ENCODE assay signal across 8 mouse cellular contexts in the genomic region with DNA sequence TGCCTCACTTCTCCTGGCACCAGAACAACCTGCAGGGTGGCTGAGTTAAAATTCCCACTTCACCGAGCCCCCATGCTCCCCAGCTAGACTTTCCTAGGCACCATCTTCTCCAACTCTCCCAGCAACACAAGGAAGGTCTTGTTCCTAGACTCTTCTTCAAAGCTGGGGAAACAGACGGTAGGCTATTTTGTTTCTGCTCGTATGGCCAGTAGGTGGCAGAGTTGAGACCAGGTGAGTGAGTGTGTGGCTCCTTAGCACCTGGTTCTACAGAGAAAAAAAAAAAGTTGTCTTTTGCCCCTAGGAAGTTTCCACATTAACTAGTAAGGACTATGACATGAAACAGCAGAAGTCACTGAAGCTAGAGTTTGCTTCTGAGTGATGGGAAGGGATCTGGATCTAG. TPM values are rescaled to one million over a fixed set of nuclear protein-coding genes. Genes with fewer than 3 reads are reported as not detected.
DNase-seq lines count a peak whose midpoint lies in the region; ATAC-seq lines count a peak whose summit lies in the region.
"Had no signal": no experiment of that assay in that cellular context is flagged by ENCODE, and none has a peak within 500 bp of the region (broad histone marks: within the 10 kb centered on the region; RNA-seq: fewer than 3 reads in every experiment).

No protein-coding gene starts in this region.

- H3K36me3 ChIP-seq in midbrain, embryonic 10.5 days = no peaks in the 10 kb centered on the region
- H3K36me3 ChIP-seq in midbrain, embryonic 16.5 days (ENCODE audit: control insufficient read depth, insufficient read depth, low read length) = no peaks in the 10 kb centered on the region
- H3K36me3 ChIP-seq in forebrain, embryonic 12.5 days (replicated peaks) = no peaks in the 10 kb centered on the region
- H3K36me3 ChIP-seq: midbrain, embryonic 12.5 days had no signal

- no peak overlapping the region for H3K4me2 ChIP-seq in midbrain, embryonic 16.5 days (ENCODE audit: low read length)
- H3K4me2 ChIP-seq in forebrain, embryonic 12.5 days = no peak overlapping the region
- H3K4me2 ChIP-seq: midbrain, embryonic 12.5 days had no signal

- H3K9me3 ChIP-seq in midbrain, embryonic 10.5 days (replicated peaks) = no peaks in the 10 kb centered on the region
- H3K9me3 ChIP-seq in midbrain, embryonic 16.5 days (replicated peaks; ENCODE audit: control insufficient read depth, low read length, poor library complexity, severe bottlenecking) = no peaks in the 10 kb centered on the region
- no peaks in the 10 kb centered on the region for H3K9me3 ChIP-seq in forebrain, embryonic 12.5 days
- H3K9me3 ChIP-seq: midbrain, embryonic 12.5 days had no signal

- H3K27me3 ChIP-seq in midbrain, embryonic 10.5 days (ENCODE audit: low read depth, poor library complexity, severe bottlenecking) = peaks cover 18% of the 10 kb centered on the region
- peaks cover 2% of the 10 kb centered on the region; the same call in 1 of the 2 replicates for H3K27me3 ChIP-seq in midbrain, embryonic 16.5 days (ENCODE audit: control insufficient read depth, insufficient read depth, low read depth, low read length)
- peaks cover 28% of the 10 kb centered on the region for H3K27me3 ChIP-seq in forebrain, embryonic 12.5 days

- no peak for ATAC-seq in midbrain, embryonic 16.5 days
- no peak for ATAC-seq in forebrain, embryonic 12.5 days (ENCODE audit: low FRiP score)

- H3K4me1 ChIP-seq in midbrain, embryonic 10.5 days = peaks cover 44% of the 10 kb centered on the region
- peaks cover 23% of the 10 kb centered on the region for H3K4me1 ChIP-seq in midbrain, embryonic 16.5 days (ENCODE audit: control insufficient read depth, insufficient read depth, low read length)
- H3K4me1 ChIP-seq in forebrain, embryonic 12.5 days = peaks cover 26% of the 10 kb centered on the region

- DNase-seq in midbrain, embryonic 10.5 days (ENCODE audit: low spot score) = peak; percentile 41
- DNase-seq in T-cell, adult 2 months (ENCODE audit: low spot score) = peak; percentile 46
- peak; percentile 35 to 42 for DNase-seq in cerebellum, postnatal 36 days
- DNase-seq in kidney, adult 9 months = peak; percentile 80
- DNase-seq in retina, embryonic 14.5 days (ENCODE audit: low spot score) = peak; percentile 63

- 8% methylated on average over 3 of the region's 3 CpGs for WGBS in midbrain, embryonic 10.5 days
- WGBS in midbrain, embryonic 16.5 days = 2% methylated on average over 3 of the region's 3 CpGs
- 7% methylated on average over 3 of the region's 3 CpGs for WGBS in forebrain, embryonic 12.5 days

- H3K4me3 ChIP-seq in midbrain, embryonic 10.5 days = no peak overlapping the region
- no peak overlapping the region for H3K4me3 ChIP-seq in midbrain, embryonic 16.5 days (ENCODE audit: low read depth, low read length)
- H3K4me3 ChIP-seq in forebrain, embryonic 12.5 days (replicated peaks) = no peak overlapping the region
- H3K4me3 ChIP-seq: midbrain, embryonic 12.5 days had no signal

- H3K27ac ChIP-seq in midbrain, embryonic 10.5 days (replicated peaks) = no peak overlapping the region
- no peak overlapping the region for H3K27ac ChIP-seq in midbrain, embryonic 16.5 days (ENCODE audit: low read length)
- no peak overlapping the region for H3K27ac ChIP-seq in forebrain, embryonic 12.5 days
- H3K27ac ChIP-seq: midbrain, embryonic 12.5 days had no signal

- no peak overlapping the region for H3K9ac ChIP-seq in midbrain, embryonic 16.5 days (ENCODE audit: low read depth, low read length)
- H3K9ac ChIP-seq in forebrain, embryonic 12.5 days = no peak overlapping the region
- H3K9ac ChIP-seq: midbrain, embryonic 12.5 days had no signal

RNA-seq across cellular contexts. Expression of a gene that starts 3.7 kb away (rescaled TPM):
- 3.8 and 4.4 TPM in 2 replicates for polyA plus RNA-seq in midbrain, embryonic 10.5 days (2016; fragmentation: Nextera tagmentation; extraction: Ambion mirVana)
- polyA plus RNA-seq in midbrain, embryonic 16.5 days (2015; fragmentation: Nextera tagmentation; extraction: Ambion mirVana) = 0.99 and 1.0 TPM in 2 replicates
- polyA plus RNA-seq in forebrain, embryonic 12.5 days (2016; fragmentation: Nextera tagmentation; extraction: Ambion mirVana) = 5.2 and 6.5 TPM in 2 replicates
